Mouse (Mus musculus): ENCODE data around the gene Sycp2l.

- TF ChIP-seq CTCF (IDR thresholded peaks at IDR 0.05): no peak
- TF ChIP-seq EP300 (IDR thresholded peaks at IDR 0.05): no peak
Observed at GRCm38 (mm10) chr13:41084521-41084920, 29.6 kb upstream of the Sycp2l start.
